Mouse (Mus musculus) layer of hippocampus, postnatal 36 days (tissue): ENCODE measurements at regions not wholly inside any gene's neighbourhood (a gene's known extent, or its start where the extent isn't known, plus 50 kb on each side); places are given as distances from the start of the nearest gene placed in this dataset.

Experiments used
- DNase-seq, 2 experiments: peaks; one replicate each; pipeline ENCODE4 v3.0.0; 2022

DNA sequence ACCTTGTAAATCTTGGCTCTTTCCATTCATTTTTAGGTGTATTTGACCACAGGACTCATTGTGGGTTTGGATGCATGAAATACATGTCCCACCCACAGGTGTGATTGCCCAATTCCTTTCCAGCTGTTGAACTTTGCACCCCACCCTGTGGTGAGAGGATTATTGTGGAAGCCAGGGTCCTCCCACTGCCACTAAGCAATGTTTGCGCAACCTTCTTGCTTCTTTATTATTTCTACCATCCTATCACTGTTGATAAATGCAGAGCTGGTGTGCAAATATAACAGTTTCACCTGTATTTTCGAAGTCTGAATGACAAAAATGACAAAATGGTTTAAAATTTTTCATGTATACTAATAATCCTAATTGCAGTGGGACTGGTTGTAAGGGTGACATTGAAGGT lies 315.9 kb upstream of the Vwc2 start:
- no peak for DNase-seq

DNA sequence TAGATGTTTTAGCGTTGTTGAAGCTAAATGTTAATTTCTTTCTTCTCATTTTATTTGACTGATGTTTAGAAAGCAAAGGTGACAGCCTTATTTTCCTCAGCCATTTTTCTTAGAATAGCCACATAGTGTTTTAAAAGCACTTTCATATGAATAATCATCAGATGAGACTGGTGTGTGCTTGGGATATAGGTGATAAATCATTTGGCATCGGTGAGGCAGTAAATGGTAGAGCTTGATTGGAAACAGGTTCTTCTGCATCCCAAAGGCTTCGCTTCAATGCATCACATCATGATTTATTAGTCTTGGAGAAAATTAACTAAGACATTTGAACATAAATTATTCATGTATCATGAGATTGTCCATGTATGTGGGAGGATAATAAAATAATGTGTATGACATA lies 273.8 kb upstream of the Vwc2 start:
- DNase-seq: no peak

DNA sequence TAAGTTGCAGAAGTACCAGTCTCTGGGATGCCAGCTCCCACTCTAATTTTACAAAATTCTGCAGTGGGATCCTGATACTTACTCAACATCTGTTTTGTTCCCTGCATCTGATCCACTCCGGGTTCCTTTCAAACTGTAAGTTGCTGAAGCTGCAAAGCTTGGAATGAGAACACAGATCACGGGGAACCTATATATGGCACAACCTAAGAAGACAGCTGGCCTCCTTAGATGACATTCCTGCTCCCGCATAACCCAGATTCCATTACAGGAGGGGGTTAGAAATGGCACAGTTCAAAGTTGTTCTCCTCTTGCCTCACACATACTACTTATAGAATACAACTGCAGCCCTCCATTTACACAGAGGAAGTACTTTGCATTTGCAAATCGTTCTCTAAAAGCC lies 272.9 kb upstream of the Vwc2 start:
- DNase-seq: no peak

DNA sequence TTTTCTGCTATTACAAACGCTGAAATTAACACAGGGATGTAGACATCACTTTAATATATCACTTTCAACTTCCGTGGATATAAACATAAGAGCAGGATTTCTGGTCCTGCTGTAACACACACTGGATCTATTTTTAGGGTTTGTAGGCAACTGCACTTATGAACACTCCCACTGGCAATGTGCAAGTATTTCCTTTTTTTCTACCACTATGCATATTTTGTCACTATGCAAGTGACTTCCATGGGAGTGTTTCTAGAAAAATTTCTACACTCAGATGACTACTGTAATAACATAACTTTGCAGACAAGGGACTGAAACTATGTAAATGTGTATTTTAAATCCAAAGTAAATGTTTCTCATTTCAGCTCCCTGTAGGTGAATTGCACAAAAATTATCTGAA lies 241.8 kb upstream of the Vwc2 start:
- no peak for DNase-seq

DNA sequence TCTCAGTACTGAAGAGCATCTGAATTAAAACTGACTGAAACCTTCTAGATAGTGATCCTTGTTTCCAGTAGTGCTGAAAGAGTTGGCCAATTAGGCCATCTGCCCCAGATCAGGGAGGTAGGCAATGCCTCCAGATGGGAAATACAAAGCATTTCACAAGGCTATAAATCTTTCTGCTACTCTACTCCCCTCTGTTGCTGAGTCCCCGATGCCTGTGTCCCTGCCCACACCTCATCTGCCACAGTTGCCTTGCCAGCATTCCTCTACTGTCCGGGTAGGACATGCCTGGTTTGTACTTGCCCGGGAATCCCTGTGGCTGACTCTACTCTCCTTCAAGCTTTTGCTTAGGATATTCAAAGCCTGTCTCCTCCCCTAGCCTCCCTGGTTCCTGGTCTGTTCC lies 220.7 kb upstream of the Vwc2 start:
- DNase-seq: peak; percentile 12 to 34

DNA sequence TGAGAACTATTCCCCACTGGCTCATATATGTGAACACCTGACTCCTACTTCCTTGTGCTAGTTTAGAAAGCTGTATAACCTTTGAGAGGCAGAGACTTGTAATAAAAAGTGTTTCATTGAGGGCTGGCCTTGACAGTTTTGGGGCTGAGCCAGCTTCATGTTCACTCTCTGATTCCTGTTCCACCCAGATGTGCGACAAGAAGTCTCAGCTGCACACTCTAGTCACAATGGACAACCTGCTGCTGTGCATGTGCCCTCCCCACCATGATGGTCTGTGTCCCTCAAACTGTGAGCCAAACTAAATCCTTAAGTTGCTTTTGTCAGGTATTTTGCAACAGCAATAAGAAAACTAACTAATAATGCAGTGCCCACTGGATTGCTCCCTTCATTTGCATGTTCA lies 190.0 kb upstream of the Vwc2 start:
- DNase-seq: no peak

DNA sequence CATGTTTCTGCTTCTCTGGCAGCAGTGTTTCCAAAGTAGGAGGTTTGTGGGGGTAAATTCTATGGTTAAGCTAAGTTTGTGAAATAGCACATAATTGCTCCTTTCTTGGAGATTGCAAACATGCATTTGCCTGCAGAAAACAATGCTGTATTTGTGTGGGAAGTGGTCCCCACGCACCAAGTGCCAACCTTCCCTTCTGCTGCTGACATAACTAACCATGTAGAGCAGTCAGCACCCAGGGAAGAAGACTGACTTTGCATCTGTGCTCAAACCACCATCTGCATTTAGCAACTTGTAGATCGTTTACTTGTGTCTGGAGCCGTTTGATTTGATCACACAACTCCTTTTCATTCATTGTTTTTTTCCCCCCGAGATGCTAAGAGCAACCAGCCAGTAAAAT lies 161.1 kb upstream of the Vwc2 start:
- DNase-seq: peak; percentile 11 to 23
